Mouse (Mus musculus) ES-E14 (cell line): ENCODE measurements at regions not wholly inside any gene's neighbourhood (a gene's known extent, or its start where the extent isn't known, plus 50 kb on each side); places are given as distances from the start of the nearest gene placed in this dataset.

Source experiments
- CHD2 ChIP-seq: IDR thresholded peaks from 2 replicates; pipeline ENCODE4 v1.6.1; 2014; ENCODE audit warnings: mild to moderate bottlenecking, low read depth, low read length, inconsistent platforms
- MAFK ChIP-seq: IDR thresholded peaks from 2 replicates; pipeline ENCODE4 v1.6.1; 2014; ENCODE audit warnings: mild to moderate bottlenecking, low read depth, low read length, inconsistent platforms; ENCODE audit not compliant: insufficient read depth
- ZC3H11A ChIP-seq: IDR thresholded peaks from 2 replicates; pipeline ENCODE4 v1.6.1; 2012; ENCODE audit warnings: low read depth, mild to moderate bottlenecking, inconsistent platforms, low read length, borderline replicate concordance
- ZNF384 ChIP-seq: IDR thresholded peaks from 2 replicates; pipeline ENCODE4 v1.6.1; 2012; ENCODE audit warnings: low read depth, low read length, inconsistent platforms

GRCm38 (mm10) chr7:116817991-116818390 is 313.8 kb downstream of the Nucb2 start:
- TF ChIP-seq ZNF384 (no peak), MAFK (no peak), CHD2 (no peak), ZC3H11A (no peak)
